Mouse (Mus musculus): ENCODE results near the gene 4930470P17Rik.
A peak's percentile ranks its signal among the peaks of the same experiment; 100 is the strongest.
"Not testable (repeated sequence)": the region's sequence is repeated elsewhere in the genome, so short reads cannot be mapped to it uniquely, and the experiment has no call there.

The 4930470P17Rik gene

DNA sequence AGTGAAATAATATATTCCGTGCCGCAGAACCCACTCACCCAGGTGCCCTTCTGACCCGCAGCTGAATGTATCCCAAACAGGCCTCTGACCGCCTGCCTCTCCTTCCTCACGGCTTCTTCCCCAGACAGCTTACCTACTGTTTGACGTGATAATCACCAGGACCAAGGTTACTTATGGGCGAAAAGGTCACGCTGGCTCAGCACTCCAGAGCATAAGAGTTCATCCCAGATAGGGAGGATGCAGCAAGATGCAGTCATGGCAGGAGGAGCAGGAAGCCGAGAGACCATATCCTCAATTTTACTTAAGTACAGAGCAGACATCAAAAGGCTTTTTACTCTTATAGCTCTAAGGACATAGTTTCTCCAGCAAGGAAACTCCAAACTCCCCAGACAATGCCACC lies at the start of gene 4930470P17Rik:
Gene 4930470P17Rik, minus strand, starts transcription at position 101 of the 400 bp plus-strand sequence.
- DNase-seq (ENCODE audit: low read depth, low spot score): no peak

DNA sequence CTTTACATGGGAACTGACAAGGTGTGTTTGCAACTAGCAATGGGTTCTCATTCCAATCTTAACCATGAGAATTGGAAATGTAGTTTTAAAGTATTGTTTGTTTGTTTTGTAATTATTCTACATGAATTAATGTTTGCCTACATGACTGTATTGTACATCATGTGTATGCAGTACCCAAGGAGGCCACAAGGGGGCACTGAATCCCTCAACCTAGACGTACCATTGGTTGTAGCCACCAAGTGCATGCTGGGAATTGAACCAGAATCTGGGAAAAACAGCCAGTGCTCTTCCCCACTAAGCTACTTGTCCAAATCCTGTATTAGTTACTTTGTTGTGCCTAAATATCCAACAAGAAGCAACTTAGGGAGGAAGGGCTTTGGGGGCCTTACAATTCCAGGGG lies 49.7 kb upstream of the 4930470P17Rik start:
- no peak for DNase-seq (ENCODE audit: low read depth, low spot score)

GRCm38 (mm10) chr2:170648542-170648941 lies 46.7 kb upstream of the 4930470P17Rik start:
- DNase-seq (ENCODE audit: low read depth, low spot score): no peak

DNA sequence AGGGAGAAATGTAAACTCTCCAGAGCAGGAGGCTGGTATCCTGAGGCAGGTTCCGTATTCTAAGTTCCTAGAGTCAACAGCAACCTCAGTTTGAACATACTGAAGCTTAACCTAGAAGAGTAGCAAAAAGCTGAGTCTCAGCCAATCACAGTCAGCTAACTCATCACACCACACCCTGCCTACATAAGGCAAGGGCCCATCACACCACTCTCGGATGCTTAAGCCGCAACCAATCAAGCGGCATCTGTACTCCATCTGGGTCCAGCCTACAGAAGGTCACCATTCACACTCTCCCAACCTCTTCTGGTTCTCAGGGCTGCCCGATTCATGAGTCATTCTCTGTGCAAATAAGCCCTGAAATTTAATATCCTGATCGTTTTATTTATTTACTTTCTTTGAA lies 44.4 kb upstream of the 4930470P17Rik start:
- no peak for DNase-seq (ENCODE audit: low read depth, low spot score)

DNA sequence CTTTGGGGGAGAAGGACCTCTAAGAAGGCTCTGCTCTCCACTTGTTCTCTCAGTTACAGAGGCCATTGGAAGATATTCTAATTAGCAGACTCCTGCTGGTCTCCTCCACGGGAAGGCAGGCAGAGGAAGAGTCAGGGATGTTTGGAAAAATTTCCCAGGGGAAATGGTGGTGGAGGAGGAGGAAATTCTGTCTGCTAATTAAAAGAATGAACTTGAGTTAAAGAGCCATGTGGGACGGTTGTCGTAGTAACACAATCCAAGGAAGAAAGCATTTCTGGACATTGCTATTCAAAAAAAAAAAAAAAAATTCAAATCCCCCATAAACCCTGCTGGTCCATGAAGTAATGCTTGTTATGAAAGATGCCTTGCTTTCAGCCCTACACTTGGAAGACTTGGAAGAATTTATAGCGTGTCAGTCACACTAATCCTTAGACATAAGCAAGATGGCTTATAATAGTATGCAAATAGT lies 40.6 kb upstream of the 4930470P17Rik start:
- no peak for DNase-seq (ENCODE audit: low read depth, low spot score)

DNA sequence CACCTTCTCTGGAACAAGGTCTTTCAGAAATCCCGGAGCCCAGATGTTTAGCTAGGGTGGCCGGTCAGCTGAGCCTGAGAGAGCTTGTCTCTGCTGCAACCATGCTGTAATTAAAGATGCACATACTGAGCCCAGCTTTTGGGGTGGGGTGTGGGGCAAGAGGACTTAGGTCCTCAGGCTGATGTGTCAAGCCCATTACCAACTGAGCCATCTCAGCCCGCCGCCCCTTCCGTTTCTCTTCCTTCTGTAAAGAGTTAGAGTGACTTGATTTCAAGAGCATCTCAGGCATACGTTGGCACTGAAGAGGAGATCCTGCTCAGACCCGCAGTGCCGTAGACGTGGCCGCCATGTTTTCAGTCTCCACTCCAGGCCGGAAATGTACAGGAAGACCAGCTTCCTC lies 38.5 kb upstream of the 4930470P17Rik start:
- DNase-seq (ENCODE audit: low read depth, low spot score): no peak

DNA sequence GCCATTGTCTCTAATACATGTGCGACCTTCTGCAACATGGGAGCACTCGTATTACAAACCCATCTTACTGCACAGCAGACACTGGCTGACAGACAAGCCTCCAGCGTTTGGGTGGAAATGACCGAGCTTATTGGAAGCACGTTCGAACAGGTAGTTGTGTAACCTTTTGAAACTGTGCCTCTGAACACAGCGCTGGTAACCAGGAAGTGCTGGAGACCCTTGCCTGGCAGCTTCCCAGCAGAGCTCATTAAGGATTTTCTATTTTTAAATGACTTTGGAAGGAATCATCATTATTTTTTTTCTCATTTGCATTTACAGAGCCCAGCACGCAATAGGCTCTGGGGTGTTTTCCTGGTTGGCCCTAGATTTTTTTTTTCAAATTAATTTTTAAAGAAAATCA lies 36.9 kb upstream of the 4930470P17Rik start:
- DNase-seq (ENCODE audit: low read depth, low spot score): no peak

DNA sequence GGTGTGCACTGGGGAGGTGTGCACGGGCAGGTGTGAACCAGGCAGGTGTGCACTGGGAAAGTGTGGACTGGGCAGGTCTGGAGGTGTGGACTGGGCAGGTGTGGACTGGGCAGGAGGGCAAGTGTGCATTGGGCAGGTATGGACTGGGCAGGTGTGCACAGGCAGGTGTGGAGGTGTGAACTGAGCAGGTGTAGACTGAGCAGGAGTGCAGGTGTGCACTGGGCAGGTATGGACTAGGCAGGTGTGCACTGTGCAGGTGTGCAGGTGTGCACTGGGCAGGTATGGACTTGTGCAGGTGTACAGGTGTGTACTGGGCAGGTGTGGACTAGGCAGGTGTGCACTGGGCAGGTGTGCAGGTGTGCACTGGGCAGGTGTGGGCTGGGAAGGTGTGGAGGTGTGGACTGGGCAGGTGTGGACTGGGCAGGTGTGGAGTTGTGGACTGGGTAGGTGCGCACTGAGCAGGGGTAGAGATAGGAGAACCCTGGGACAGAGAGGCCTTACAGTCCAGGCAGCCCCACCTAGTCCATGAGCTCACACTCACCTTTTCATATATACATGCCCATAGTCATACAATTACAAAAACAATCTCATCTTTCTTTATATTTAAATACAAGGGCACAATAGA lies 31.3 kb upstream of the 4930470P17Rik start:
- no peak for DNase-seq (ENCODE audit: low read depth, low spot score)

DNA sequence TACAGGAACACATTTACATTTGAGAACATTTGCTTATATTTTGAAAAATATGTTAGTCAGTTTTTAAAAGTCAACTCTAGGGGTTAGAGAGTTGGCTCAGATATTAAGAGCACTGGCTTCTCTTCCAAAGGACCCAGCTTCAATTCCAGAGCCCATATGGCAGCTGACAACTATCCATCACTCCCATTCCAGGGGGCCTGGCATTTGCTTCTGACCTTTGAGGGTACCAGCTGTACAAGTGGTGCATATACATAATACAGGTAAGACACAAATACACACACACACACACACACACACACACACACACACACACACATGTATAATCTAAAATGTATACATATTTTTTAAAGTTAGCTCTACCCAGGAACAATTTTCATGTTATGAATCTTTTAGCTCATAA lies 30.6 kb upstream of the 4930470P17Rik start:
- no peak for DNase-seq (ENCODE audit: low read depth, low spot score)

DNA sequence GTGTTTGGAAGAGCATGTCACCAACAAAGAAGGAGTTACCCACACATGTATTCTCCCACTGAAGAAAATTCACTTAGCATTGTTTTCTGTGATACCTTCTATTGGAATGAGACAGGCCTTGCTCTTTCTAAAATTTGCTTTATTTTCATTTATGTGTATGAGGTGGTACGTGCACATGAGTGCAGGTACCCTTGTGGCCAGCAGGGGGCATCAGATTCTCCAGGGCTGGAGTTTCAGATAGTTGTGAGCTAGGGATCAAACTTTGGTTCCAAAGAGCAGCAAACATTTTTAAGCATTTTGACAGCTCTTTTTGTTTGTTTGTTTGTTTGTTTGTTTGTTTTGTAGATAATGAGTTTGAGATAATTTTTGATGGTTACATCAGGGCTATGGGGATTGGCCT lies 29.6 kb upstream of the 4930470P17Rik start:
- DNase-seq (ENCODE audit: low read depth, low spot score): no peak

- DNase-seq (ENCODE audit: low read depth, low spot score): no peak
Observed at GRCm38 (mm10) chr2:170630553-170630952, 28.7 kb upstream of the 4930470P17Rik start.

DNA sequence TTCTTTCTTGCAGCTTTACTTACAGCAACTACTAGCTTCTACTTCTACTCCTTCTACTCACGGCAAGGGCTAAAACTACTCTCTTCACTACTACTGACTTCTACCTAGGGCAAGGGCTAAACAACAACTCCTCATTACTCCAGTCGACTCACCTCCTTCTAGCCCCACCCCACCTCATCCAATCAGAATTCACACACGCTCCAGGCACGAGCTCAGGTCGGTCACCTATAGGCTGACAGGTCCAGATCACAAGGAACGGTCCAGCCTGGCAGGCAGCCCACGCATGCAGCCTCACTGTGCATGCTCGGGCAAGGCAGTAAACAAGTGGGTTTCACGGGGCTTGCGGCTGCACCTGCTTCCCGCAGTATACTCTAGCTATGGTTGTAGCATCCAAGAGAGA lies 26.2 kb upstream of the 4930470P17Rik start:
- not testable (repeated sequence) for DNase-seq (ENCODE audit: low read depth, low spot score)

DNA sequence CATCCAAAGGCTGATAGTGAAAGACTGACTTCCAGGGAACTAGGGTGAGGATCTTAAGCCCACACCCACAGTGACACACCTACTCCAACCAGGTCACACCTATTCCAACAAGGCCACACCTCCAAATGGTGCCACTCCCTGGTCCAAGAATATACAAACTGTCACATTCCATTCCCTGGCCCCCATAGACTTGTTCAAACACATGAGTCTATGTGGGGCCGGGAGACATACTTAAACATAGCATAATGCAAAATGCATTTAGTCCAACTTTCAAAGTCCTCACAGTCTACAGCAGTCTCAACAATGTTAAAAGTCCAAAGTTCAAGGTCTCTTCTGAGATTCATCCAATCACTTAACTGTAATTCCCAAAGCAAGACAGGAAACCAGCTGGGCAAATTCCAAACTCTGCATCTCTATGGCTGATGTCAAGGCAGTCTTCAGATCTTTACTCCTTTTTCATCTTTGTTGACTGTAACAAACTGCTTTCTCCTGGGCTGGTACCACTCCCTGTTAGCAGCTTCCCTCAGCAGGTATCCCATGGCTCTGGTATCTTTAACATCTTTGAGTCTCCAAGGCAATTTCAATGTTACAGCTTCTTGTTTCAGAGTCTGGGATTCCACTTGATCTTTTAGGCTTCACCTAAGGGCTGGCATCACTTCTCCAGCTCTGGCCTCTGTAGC lies 22.5 kb upstream of the 4930470P17Rik start:
- DNase-seq (ENCODE audit: low read depth, low spot score): not testable (repeated sequence)

GRCm38 (mm10) chr2:170622985-170623384 lies 21.2 kb upstream of the 4930470P17Rik start:
- DNase-seq (ENCODE audit: low read depth, low spot score): no peak

GRCm38 (mm10) chr2:170618862-170619492 lies 17.2 kb upstream of the 4930470P17Rik start:
- no peak for DNase-seq (ENCODE audit: low read depth, low spot score)

GRCm38 (mm10) chr2:170611794-170612193 lies 10.0 kb upstream of the 4930470P17Rik start:
- not testable (repeated sequence) for DNase-seq (ENCODE audit: low read depth, low spot score)

- DNase-seq (ENCODE audit: low read depth, low spot score): no peak
Observed at GRCm38 (mm10) chr2:170601171-170601570, 646 bp downstream of the 4930470P17Rik start.

DNA sequence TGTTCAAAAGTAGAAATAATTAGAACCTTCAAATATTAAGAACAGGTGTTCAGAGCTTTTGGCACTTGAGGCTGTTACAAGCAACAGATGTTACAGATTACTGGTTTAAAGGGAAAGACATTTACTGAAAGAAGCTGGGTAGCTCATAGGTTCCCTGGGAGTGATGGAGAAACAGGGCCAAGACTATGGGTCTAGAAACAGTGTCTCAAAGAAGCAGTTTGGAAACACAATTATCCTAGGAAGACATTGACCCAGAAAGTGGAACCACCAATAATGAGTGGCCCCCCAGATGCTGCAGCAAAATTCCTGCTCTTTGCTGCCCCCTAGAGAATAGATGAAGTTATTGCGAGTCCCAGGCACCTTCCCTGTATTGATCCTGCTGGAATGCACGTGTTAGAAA lies 4.2 kb downstream of the 4930470P17Rik start:
- DNase-seq (ENCODE audit: low read depth, low spot score): no peak

DNA sequence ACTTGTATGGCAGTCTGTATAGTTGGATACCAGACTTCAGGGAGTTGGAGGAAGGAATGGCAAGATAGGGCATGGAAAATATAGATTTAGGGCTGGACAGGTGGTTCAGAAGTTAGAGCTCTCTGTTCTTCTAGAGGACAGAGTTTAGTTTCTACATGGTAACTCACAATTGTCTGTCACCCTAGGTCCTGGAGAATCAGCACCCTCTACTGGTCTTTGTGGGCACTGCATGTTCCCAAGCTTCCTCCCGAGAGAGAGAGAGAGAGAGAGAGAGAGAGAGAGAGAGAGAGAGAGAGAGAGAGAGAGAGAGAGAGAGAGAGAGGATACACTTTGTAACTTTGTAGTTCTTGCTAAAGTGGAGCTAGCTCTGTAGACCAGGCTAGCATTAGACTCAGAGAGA lies 5.1 kb downstream of the 4930470P17Rik start:
- DNase-seq (ENCODE audit: low read depth, low spot score): peak; percentile 54

DNA sequence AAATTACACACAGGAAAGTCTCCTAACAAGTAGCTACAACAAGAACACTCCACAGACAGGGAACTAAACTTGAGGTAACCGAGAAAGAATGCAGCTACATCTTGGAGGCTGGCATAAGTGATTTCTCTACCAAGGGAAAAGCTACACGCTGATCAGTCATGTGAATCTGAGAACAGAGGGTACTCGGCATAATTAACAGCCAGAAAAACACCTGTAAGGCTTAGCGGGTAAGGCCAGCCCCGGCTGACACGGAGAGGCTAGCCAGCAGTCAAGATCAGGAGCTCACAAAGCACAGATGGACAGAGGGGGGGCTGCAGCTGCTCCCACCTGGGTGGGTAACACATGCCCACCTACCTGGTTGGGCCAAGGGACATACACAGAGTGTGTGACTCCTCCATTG lies 9.7 kb downstream of the 4930470P17Rik start:
- no peak for DNase-seq (ENCODE audit: low read depth, low spot score)

- DNase-seq (ENCODE audit: low read depth, low spot score): no peak
Observed at GRCm38 (mm10) chr2:170588369-170588900, 13.4 kb downstream of the 4930470P17Rik start.

- DNase-seq (ENCODE audit: low read depth, low spot score): no peak
Observed at GRCm38 (mm10) chr2:170584678-170585077, 17.1 kb downstream of the 4930470P17Rik start.

DNA sequence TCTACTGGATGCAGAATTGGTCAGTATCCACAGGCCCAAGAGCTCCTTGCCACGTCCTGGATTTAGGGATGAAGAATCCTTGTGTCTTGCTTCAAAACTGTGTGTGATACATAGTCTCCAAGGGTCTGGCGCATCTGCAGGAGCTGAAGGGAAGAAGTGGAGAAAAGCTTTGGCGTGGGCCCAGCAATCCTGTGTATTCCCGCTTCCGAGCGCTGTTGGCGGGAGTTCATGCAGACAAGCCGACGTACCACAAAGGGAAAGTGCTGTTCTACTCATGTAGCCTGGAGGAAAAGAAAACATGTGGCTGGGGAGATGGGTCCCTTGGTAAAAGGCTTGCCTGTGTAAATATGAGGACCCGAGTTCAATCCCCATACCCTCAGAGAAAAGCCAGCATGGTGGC lies 22.3 kb downstream of the 4930470P17Rik start:
- no peak for DNase-seq (ENCODE audit: low read depth, low spot score)

Data from embryo, embryonic 11.5 days (tissue).